Mouse (Mus musculus): ENCODE data around the gene A230072I06Rik. TPM values are rescaled to one million over a fixed set of nuclear protein-coding genes. Genes with fewer than 3 reads are reported as not detected.

A230072I06Rik gene
- polyA plus RNA-seq, 1 experiment = not detected

DNA sequence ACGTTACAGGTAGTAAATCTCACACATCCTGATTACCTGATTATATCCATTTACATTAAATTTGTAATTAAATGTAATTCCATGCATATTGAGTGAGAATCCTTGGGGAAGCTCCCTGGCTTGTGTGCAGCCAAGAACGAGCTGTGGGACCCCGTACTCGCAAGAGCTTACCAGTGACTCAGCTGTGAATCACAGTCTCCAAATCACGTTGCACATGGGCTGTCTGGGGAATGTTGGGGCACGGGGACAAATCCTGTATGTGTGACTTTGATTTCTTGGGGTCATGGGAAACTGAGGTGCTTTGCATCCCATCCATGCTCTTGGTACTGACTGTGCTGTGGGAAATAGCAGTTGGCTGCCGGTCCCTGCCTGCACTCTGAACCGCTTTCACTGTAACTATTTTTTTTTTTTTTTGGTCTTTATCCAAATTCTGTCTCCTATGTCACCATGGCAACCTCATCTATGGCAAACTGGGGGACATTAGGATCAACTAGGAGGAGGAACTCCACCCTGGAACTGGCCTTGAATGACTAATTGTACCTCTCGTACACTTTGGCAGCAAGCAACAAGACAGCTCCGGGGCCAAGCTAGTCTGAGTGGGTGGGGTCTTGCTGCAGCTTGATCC is 19.8 kb downstream of the A230072I06Rik start:
- H3K36me3 ChIP-seq (ENCODE audit: control insufficient read depth, insufficient read depth, low read length) = no peaks in the 10 kb centered on the region
- no peak overlapping the region for H3K4me3 ChIP-seq (ENCODE audit: control insufficient read depth, low read depth, low read length)
- no peaks in the 10 kb centered on the region for H3K27me3 ChIP-seq (ENCODE audit: control insufficient read depth, insufficient read depth, low read length)
- no peak overlapping the region for H3K27ac ChIP-seq (ENCODE audit: control insufficient read depth, insufficient read depth, low read depth, low read length)
- TF ChIP-seq POLR2A (IDR thresholded peaks at IDR 0.05; ENCODE audit: control insufficient read depth, low read depth, low read length) = no peak
- no peak for TF ChIP-seq CTCF (IDR thresholded peaks at IDR 0.05; ENCODE audit: control insufficient read depth, insufficient read depth, insufficient replicate concordance, low read depth, low read length)
- H3K4me1 ChIP-seq (ENCODE audit: control insufficient read depth, insufficient read depth, low read length) = no peaks in the 10 kb centered on the region

DNA sequence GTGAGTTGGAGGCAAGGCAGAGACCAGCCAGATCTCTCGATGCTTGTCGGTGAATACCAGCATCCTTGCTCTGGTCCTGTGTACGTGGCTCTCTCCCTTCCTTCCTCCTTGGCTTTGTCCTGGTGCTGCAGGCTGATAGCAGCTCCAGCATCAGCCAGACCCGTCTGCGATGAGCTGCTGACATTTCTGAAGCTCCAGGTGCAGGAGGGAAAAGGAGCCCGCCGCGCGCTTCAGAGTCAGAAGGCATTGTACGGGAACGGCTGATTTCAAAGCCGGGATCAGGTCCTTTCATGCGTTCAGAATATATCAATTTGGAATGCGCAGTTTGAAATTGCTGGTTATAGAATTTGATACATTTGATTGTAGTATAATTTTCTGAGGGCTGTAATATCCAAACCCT is 23.4 kb downstream of the A230072I06Rik start:
- Histone ChIP-seq H3K27ac (ENCODE audit: control insufficient read depth, insufficient read depth, low read depth, low read length) (no peak overlapping the region), H3K4me3 (ENCODE audit: control insufficient read depth, low read depth, low read length) (no peak overlapping the region), H3K27me3 (ENCODE audit: control insufficient read depth, insufficient read depth, low read length) (no peaks in the 10 kb centered on the region), H3K4me1 (ENCODE audit: control insufficient read depth, insufficient read depth, low read length) (no peaks in the 10 kb centered on the region), H3K36me3 (ENCODE audit: control insufficient read depth, insufficient read depth, low read length) (no peaks in the 10 kb centered on the region)
- TF ChIP-seq CTCF (IDR thresholded peaks at IDR 0.05; ENCODE audit: control insufficient read depth, insufficient read depth, insufficient replicate concordance, low read depth, low read length) (no peak), POLR2A (IDR thresholded peaks at IDR 0.05; ENCODE audit: control insufficient read depth, low read depth, low read length) (no peak)

DNA sequence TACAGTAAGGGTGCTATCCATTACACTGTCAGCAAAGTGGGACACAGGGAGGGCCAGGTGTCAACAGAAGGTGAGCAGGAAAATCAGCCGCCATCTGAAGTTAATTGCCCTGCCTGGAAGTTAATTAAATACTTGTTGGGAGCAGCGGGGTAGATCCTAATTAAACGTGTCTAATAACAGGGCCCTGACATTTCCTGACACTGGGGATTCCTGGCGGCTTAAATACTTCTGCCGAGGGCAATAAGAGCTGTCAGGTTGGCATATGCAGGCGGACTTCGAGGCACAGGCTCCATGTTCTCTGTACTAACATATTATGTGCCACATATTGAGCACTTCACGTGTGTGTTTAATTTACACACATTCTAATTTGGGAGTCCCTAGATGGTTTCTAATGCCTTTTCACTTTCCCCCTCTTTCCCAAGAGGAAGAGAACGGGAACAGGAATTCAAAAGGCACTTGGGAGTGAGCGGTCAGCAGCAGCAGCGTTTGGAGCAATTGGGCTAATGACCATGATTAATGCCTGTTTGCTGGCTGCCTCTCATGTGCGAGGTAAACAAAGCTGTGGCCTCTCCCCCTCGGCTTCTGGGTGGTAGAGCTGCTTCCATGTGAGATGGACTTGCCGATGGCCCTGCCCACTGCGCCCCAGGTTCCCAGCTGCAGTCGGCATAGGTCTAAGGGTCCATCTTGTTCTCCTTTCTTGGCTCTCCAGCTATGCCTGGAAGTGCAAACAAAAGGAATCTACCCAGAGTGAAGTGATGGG is 34.5 kb downstream of the A230072I06Rik start:
- Histone ChIP-seq H3K4me3 (ENCODE audit: control insufficient read depth, low read depth, low read length) (no peak overlapping the region), H3K27me3 (ENCODE audit: control insufficient read depth, insufficient read depth, low read length) (no peaks in the 10 kb centered on the region), H3K36me3 (ENCODE audit: control insufficient read depth, insufficient read depth, low read length) (no peaks in the 10 kb centered on the region), H3K27ac (ENCODE audit: control insufficient read depth, insufficient read depth, low read depth, low read length) (no peak overlapping the region), H3K4me1 (ENCODE audit: control insufficient read depth, insufficient read depth, low read length) (no peaks in the 10 kb centered on the region)
- TF ChIP-seq POLR2A (IDR thresholded peaks at IDR 0.05; ENCODE audit: control insufficient read depth, low read depth, low read length) (no peak), CTCF (IDR thresholded peaks at IDR 0.05; ENCODE audit: control insufficient read depth, insufficient read depth, insufficient replicate concordance, low read depth, low read length) (no peak)

DNA sequence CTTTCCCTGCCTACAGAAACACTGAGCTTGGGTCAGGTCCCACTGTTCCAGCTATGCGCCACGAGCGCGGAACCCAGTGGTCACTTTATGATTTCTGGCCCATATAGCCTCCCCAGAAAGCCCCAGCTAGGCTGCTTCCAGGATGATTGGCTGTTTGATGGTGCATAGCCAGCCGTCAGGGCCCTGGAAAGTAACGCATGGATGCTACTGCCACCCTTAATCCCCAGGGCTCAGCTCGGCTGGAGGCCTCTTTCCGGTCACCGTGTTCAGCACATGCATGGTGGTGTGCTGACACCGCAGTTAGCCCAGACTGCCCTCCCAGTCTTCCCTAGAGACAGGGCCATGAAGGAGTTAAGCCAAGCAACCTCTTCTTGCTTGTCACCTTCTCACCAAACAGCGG is 35.6 kb downstream of the A230072I06Rik start:
- Histone ChIP-seq H3K4me1 (ENCODE audit: control insufficient read depth, insufficient read depth, low read length) (no peaks in the 10 kb centered on the region), H3K27me3 (ENCODE audit: control insufficient read depth, insufficient read depth, low read length) (no peaks in the 10 kb centered on the region), H3K27ac (ENCODE audit: control insufficient read depth, insufficient read depth, low read depth, low read length) (no peak overlapping the region), H3K36me3 (ENCODE audit: control insufficient read depth, insufficient read depth, low read length) (no peaks in the 10 kb centered on the region), H3K4me3 (ENCODE audit: control insufficient read depth, low read depth, low read length) (no peak overlapping the region)
- TF ChIP-seq CTCF (IDR thresholded peaks at IDR 0.05; ENCODE audit: control insufficient read depth, insufficient read depth, insufficient replicate concordance, low read depth, low read length) (no peak), POLR2A (IDR thresholded peaks at IDR 0.05; ENCODE audit: control insufficient read depth, low read depth, low read length) (no peak)

DNA sequence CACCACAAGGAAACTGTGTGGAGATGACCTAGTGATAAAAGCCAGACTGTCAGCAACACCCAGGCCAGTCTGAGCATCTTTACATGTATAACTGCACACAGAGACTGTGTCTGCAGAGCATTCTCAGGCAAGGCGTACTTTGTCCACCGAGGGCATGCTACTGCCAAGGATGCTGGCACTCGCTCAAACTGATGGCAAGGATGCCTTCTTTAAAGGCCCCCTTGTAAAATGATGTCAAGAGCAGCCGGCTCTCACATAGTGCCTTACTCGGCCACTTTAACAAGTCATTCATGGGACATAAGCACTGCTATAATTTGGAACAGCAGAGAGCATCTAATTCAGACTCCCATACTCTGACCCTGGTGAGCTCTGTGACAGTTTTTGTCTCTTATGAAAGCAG is 36.6 kb downstream of the A230072I06Rik start:
- H3K36me3 ChIP-seq (ENCODE audit: control insufficient read depth, insufficient read depth, low read length) = no peaks in the 10 kb centered on the region
- no peaks in the 10 kb centered on the region for H3K27me3 ChIP-seq (ENCODE audit: control insufficient read depth, insufficient read depth, low read length)
- TF ChIP-seq POLR2A (IDR thresholded peaks at IDR 0.05; ENCODE audit: control insufficient read depth, low read depth, low read length) (no peak), CTCF (IDR thresholded peaks at IDR 0.05; ENCODE audit: control insufficient read depth, insufficient read depth, insufficient replicate concordance, low read depth, low read length) (no peak)
- no peaks in the 10 kb centered on the region for H3K4me1 ChIP-seq (ENCODE audit: control insufficient read depth, insufficient read depth, low read length)
- no peak overlapping the region for H3K4me3 ChIP-seq (ENCODE audit: control insufficient read depth, low read depth, low read length)
- no peak overlapping the region for H3K27ac ChIP-seq (ENCODE audit: control insufficient read depth, insufficient read depth, low read depth, low read length)

DNA sequence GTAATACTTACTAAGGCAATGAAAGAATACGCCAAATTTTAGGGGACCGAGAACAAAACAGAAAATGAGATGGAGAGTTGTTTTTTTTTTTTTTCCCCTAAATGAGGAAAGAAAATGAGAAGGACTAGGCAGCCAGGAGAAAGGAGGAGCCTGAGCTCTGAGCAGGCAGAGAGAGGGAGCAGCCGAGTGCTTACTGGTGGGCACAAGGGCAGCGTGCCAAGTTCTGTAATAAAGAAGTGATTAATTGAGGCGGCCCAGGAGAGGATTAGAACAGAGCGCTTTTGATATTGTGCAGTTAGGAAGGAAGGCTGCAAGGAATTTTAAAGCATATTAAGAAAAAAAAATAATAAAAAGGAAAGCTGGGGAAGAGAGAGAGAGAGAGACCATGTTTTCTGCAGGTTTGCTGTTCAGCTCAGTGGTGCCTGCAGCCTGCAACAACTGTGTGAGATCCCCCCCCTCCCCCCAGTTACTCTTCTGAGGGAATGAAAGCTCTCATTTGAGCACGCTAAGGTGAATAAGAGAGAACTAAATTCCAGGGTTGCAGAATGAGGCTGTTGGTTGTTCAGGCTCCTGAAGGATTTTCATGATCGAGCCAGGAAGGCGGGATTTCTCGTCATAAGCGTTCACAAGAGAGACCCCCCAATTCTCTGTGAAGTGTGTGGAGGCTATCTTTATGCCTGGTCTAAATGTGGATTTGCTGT is 41.3 kb downstream of the A230072I06Rik start:
- no peak for TF ChIP-seq CTCF (IDR thresholded peaks at IDR 0.05; ENCODE audit: control insufficient read depth, insufficient read depth, insufficient replicate concordance, low read depth, low read length)
- TF ChIP-seq POLR2A (IDR thresholded peaks at IDR 0.05; ENCODE audit: control insufficient read depth, low read depth, low read length) = no peak
- H3K4me3 ChIP-seq (ENCODE audit: control insufficient read depth, low read depth, low read length) = no peak overlapping the region
- no peaks in the 10 kb centered on the region for H3K4me1 ChIP-seq (ENCODE audit: control insufficient read depth, insufficient read depth, low read length)
- H3K27ac ChIP-seq (ENCODE audit: control insufficient read depth, insufficient read depth, low read depth, low read length) = no peak overlapping the region
- no peaks in the 10 kb centered on the region for H3K27me3 ChIP-seq (ENCODE audit: control insufficient read depth, insufficient read depth, low read length)
- H3K36me3 ChIP-seq (ENCODE audit: control insufficient read depth, insufficient read depth, low read length) = no peaks in the 10 kb centered on the region

DNA sequence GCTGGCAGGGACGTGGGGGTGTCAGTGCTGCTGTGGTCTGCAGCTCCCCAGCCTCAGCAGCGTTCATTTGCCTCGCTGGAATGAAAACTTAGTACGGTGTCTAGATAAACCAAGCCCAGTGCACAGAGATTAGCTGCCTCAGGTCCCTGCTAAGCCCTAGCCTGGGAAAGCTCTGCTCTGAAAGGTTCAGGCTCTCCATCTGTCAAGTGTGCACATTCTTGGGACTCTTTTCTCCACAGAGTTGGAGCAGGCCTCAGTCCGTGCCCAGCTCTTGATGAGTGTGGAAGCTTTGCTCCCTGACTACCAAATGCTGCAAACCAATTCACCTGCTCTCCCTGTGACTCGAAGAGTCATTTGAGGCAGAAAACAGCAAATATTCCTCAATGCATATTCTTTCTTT is 43.5 kb downstream of the A230072I06Rik start:
- no peaks in the 10 kb centered on the region for H3K36me3 ChIP-seq (ENCODE audit: control insufficient read depth, insufficient read depth, low read length)
- no peaks in the 10 kb centered on the region for H3K27me3 ChIP-seq (ENCODE audit: control insufficient read depth, insufficient read depth, low read length)
- TF ChIP-seq CTCF (IDR thresholded peaks at IDR 0.05; ENCODE audit: control insufficient read depth, insufficient read depth, insufficient replicate concordance, low read depth, low read length) (no peak), POLR2A (IDR thresholded peaks at IDR 0.05; ENCODE audit: control insufficient read depth, low read depth, low read length) (no peak)
- H3K4me1 ChIP-seq (ENCODE audit: control insufficient read depth, insufficient read depth, low read length) = no peaks in the 10 kb centered on the region
- H3K4me3 ChIP-seq (ENCODE audit: control insufficient read depth, low read depth, low read length) = no peak overlapping the region
- no peak overlapping the region for H3K27ac ChIP-seq (ENCODE audit: control insufficient read depth, insufficient read depth, low read depth, low read length)
